Mouse (Mus musculus) ES-E14 (cell line): ENCODE data around the gene Eomes.

ENCODE experiments used
- CHD2 ChIP-seq: IDR thresholded peaks from 2 replicates; pipeline ENCODE4 v1.6.1; 2014; ENCODE audit warnings: mild to moderate bottlenecking, low read depth, low read length, inconsistent platforms
- MAFK ChIP-seq: IDR thresholded peaks from 2 replicates; pipeline ENCODE4 v1.6.1; 2014; ENCODE audit warnings: mild to moderate bottlenecking, low read depth, low read length, inconsistent platforms; ENCODE audit not compliant: insufficient read depth
- ZC3H11A ChIP-seq: IDR thresholded peaks from 2 replicates; pipeline ENCODE4 v1.6.1; 2012; ENCODE audit warnings: low read depth, mild to moderate bottlenecking, inconsistent platforms, low read length, borderline replicate concordance

DNA sequence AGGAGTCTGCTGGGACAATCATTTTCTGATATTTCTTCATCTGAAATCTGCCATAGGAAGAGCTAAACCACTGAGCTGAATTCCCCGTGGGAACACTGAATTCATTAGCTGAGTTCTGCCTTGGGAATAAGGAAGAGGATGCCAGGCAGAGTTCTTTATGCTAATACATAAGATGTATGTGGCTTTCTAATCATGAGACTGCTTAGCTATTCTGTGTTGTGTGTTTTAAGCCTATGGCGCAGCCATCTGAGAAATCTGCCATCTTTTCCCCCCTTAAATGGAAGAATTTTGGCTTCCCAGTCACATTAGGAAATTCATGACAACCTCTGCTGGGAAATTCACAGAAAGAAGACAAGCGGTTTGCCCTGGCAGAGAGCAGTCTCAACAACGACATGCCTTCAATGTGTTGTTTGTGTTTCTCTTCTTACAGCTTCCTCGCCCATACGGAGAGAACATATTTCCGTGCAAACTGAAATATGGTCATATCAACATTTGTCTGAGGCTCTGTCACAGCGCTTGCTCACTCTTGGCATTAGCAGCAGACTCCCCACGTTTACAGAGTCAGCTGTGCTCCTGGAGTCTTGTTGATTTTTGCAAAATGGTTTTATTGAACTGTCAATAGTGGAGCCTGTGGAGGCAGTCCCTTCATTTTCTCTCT is 22.7 kb upstream of the Eomes start:
- TF ChIP-seq CHD2 = no peak
- no peak for TF ChIP-seq MAFK
- no peak for TF ChIP-seq ZC3H11A
